Mouse (Mus musculus) testis, adult 2 months (tissue): Measurements from ENCODE around the gene Rsph4a. TPM values are rescaled to one million over a fixed set of nuclear protein-coding genes. Genes with fewer than 3 reads are reported as not detected.
A peak's percentile ranks its signal among the peaks of the same experiment; 100 is the strongest.

Experiments
- H3K27ac ChIP-seq: fragments of 200-500 bp; 2 replicates; pipeline ENCODE4 v1.5.1; 2012; ENCODE audit warnings: low read depth, low read length; ENCODE audit not compliant: control insufficient read depth, insufficient read depth
- H3K27me3 ChIP-seq: fragments of 200-500 bp; 2 replicates; pipeline ENCODE4 v1.6.1; 2012; ENCODE audit warnings: mild to moderate bottlenecking, low read length, moderate library complexity; ENCODE audit not compliant: control insufficient read depth, insufficient read depth
- H3K36me3 ChIP-seq: fragments of 200-500 bp; 2 replicates; pipeline ENCODE4 v1.6.1; 2012; ENCODE audit warnings: mild to moderate bottlenecking, low read length; ENCODE audit not compliant: control insufficient read depth, insufficient read depth
- H3K4me1 ChIP-seq: fragments of 200-500 bp; 2 replicates; pipeline ENCODE4 v1.6.1; 2012; ENCODE audit warnings: low read length; ENCODE audit not compliant: control insufficient read depth, insufficient read depth
- H3K4me3 ChIP-seq: fragments of 200-500 bp; 2 replicates; pipeline ENCODE4 v1.5.1; 2012; ENCODE audit warnings: low read depth, mild to moderate bottlenecking, low read length, moderate library complexity, mixed read lengths; ENCODE audit not compliant: control insufficient read depth
- CTCF ChIP-seq: fragments of 200-500 bp; IDR thresholded peaks from 2 replicates; pipeline ENCODE4 v1.5.1; 2012; ENCODE audit warnings: low read depth, mild to moderate bottlenecking, inconsistent platforms, low read length, moderate library complexity; ENCODE audit not compliant: control insufficient read depth, insufficient read depth, insufficient replicate concordance
- POLR2A ChIP-seq: fragments of 200-500 bp; IDR thresholded peaks from 2 replicates; pipeline ENCODE4 v1.6.1; 2012; ENCODE audit warnings: low read depth, mild to moderate bottlenecking, inconsistent platforms, low read length, moderate library complexity; ENCODE audit not compliant: control insufficient read depth
- polyA plus RNA-seq: library from polyadenylated mRNA; depleted of rRNA; stranded (reverse); fragments of >200 nt; gene quantifications from 2 replicates; pipeline ENCODE4 v1.2.3, GENCODE M21; 2012; rRNA removed

Rsph4a gene
- polyA plus RNA-seq, 1 experiment = 0.07 TPM

DNA sequence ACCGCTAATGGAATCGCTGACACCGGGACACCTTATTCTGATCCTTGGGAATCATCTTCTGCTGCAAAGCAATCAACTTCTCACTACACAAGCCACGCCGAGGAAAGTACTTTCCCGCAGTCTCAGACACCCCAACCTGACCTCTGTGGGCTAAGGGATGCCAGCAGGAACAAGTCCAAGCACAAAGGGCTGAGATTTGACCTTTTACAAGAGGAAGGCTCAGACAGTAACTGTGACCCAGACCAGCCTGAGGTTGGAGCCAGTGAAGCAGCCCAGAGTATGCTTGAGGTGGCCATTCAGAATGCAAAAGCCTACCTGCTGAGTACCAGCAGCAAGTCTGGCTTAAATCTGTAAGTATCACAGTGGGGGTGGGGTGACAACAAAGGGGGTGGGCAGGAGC lies 578 bp downstream of the Rsph4a start:
- no peak overlapping the region for H3K27ac ChIP-seq
- H3K4me1 ChIP-seq = peaks cover 8% of the 10 kb centered on the region
- TF ChIP-seq POLR2A = no peak
- TF ChIP-seq CTCF = no peak
- peak overlapping the region; percentile 24; the same call in 1 of the 2 replicates for H3K4me3 ChIP-seq
- H3K27me3 ChIP-seq = no peaks in the 10 kb centered on the region
- no peaks in the 10 kb centered on the region for H3K36me3 ChIP-seq

GRCm38 (mm10) chr10:33940702-33941101 lies 35.8 kb downstream of the Rsph4a start:
- H3K27me3 ChIP-seq = no peaks in the 10 kb centered on the region
- no peak overlapping the region for H3K4me3 ChIP-seq
- H3K27ac ChIP-seq = no peak overlapping the region
- no peak for TF ChIP-seq POLR2A
- TF ChIP-seq CTCF = no peak
- peaks cover 4% of the 10 kb centered on the region; the same call in 1 of the 2 replicates for H3K36me3 ChIP-seq
- no peaks in the 10 kb centered on the region for H3K4me1 ChIP-seq

DNA sequence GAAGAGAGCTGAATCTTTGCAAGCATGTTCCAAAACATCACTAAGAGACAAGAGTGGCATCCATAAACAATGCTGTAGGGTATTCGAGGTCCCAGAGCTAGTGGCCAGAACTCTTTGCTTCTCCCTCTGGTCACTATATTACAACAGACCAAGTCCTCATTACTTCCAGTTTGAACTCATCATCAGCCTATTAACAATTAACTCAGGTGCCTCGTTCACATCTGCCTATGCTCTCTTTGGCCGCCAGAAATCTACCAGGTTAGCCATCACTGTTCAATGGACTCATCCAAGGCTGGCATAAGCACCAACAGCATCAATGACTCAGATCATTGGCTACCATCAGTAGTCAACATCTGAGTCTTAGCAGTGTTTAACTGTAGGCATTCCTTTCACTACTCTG lies 40.5 kb downstream of the Rsph4a start:
- no peaks in the 10 kb centered on the region for H3K27me3 ChIP-seq
- H3K27ac ChIP-seq = no peak overlapping the region
- no peak for TF ChIP-seq POLR2A
- no peak for TF ChIP-seq CTCF
- H3K4me3 ChIP-seq = no peak overlapping the region
- H3K36me3 ChIP-seq = peaks cover 2% of the 10 kb centered on the region; the same call in 1 of the 2 replicates
- H3K4me1 ChIP-seq = no peaks in the 10 kb centered on the region; the same call in 1 of the 2 replicates

- H3K27ac ChIP-seq = no peak overlapping the region
- H3K4me1 ChIP-seq = no peaks in the 10 kb centered on the region; the same call in 1 of the 2 replicates
- no peaks in the 10 kb centered on the region for H3K27me3 ChIP-seq
- TF ChIP-seq CTCF (no peak), POLR2A (no peak)
- peaks cover 2% of the 10 kb centered on the region; the same call in 1 of the 2 replicates for H3K36me3 ChIP-seq
- no peak overlapping the region for H3K4me3 ChIP-seq
These were observed 41.4 kb downstream of the Rsph4a start for GRCm38 (mm10) chr10:33946336-33946735.

DNA sequence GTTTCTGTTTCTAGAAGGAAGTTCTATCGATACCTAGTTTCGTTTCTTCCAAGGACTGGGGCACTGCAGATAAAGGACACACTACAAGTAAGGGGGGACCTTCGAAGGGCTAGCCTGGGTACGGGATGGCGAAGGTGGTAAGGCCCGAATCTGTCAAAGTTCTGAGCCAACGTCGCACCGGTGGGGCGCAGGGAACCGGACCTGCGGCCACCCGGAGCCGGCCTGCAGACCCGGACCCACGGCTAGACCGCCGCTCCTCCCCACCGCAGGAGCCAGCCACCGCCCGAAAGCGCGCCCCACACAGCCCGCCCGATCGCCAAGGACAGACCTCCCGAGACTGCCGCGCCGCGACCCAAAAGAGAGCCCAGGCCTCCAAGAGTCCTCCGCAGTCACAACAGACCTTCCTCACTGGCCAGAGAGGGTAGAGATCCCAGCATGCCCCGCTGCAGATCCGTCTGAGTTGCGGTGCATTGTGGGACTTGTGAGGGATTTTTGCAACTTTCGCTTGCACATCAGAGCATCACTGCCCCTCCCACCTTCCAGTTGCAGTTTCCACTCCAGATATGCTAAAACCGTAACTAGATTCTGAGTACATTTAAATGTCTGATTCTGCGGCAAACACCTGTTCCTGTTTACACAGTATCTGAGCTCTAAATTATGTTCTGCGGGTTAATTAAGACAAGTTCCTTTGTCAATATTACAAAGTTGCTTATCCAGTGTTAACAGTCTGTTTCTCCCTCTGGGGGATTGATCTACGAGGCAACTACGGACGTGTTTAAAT lies 46.1 kb downstream of the Rsph4a start, which contains the start of gene Zup1:
Gene Zup1, minus strand, starts transcription at position 467 of the 781 bp plus-strand sequence.
- TF ChIP-seq POLR2A (peak; percentile 92), CTCF (no peak)
- peak within 1 kb of the TSS; percentile 98 for H3K4me3 ChIP-seq
- H3K27me3 ChIP-seq = no peaks in the 10 kb centered on the region
- peak within 1 kb of the TSS; percentile 92 for H3K27ac ChIP-seq
- H3K4me1 ChIP-seq = peaks cover 3% of the 10 kb centered on the region
- no peaks in the 10 kb centered on the region; the same call in 1 of the 2 replicates for H3K36me3 ChIP-seq

GRCm38 (mm10) chr10:33952509-33952908 lies 47.6 kb downstream of the Rsph4a start:
- H3K27ac ChIP-seq = no peak overlapping the region
- no peaks in the 10 kb centered on the region for H3K27me3 ChIP-seq
- H3K36me3 ChIP-seq = no peaks in the 10 kb centered on the region; the same call in 1 of the 2 replicates
- H3K4me3 ChIP-seq = no peak overlapping the region
- TF ChIP-seq POLR2A (no peak), CTCF (no peak)
- H3K4me1 ChIP-seq = peaks cover 3% of the 10 kb centered on the region

Other genes starting within 250 kb of the Rsph4a start
- gene Sult3a2, start 118.4 kb upstream of the Rsph4a start, polyA plus RNA-seq = 0.12 TPM in 1 of 2 replicates, not detected in the other
- gene Sult3a1, start 47.4 kb upstream of the Rsph4a start, polyA plus RNA-seq = not detected in 2 replicates
- gene Zup1, start 46.2 kb downstream of the Rsph4a start, polyA plus RNA-seq = 10.6 and 10.9 TPM in 2 replicates
- 39.0 and 41.3 TPM in 2 replicates for gene Rwdd1, start 114.5 kb downstream of the Rsph4a start, polyA plus RNA-seq
- not detected in 2 replicates for gene Trappc3l, start 132.5 kb downstream of the Rsph4a start, polyA plus RNA-seq
- not detected in 2 replicates for gene Calhm4, start 139.2 kb downstream of the Rsph4a start, polyA plus RNA-seq
- gene Calhm5, start 191.4 kb downstream of the Rsph4a start, polyA plus RNA-seq = 0.02 and 0.05 TPM in 2 replicates
- not detected in 2 replicates for gene Calhm6, start 222.9 kb downstream of the Rsph4a start, polyA plus RNA-seq